Mouse (Mus musculus): ENCODE measurements around the gene Lyzl4.

DNA sequence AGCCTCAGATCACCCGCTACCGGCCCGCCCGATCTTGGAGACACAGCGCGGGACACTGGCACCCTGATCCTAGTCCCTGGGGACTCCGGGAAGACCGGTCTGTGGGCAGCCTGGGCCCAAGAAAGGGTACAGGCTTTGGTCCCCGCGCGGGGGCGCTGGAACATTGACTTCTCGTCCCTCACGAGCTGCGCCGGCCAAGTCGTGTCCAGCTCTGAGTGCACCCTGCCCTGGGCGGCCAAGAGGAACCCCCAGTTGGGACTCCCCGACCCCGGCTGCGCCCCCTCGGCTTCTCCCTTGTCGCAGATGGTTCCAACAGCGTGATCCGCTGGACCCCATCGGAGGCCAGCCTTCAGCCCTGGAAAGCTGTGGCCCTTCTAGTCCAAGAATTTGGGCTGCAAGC is at the start of gene Lyzl4:
- TF ChIP-seq CTCF (conservative IDR thresholded peaks at IDR 0.05; ENCODE audit: low read length) (no peak), POU5F1 (IDR thresholded peaks at IDR 0.05; ENCODE audit: borderline replicate concordance, low read length) (no peak)
